Mouse (Mus musculus): ENCODE measurements around the gene Otog. TPM values are rescaled to one million over a fixed set of nuclear protein-coding genes. Genes with fewer than 3 reads are reported as not detected.

Otog gene
- total and polyA plus RNA-seq, 3 experiments, result under 0.01 TPM; not detected in 2

GRCm38 (mm10) chr7:46327896-46328295, 87.1 kb downstream of the Otog start:
- no peaks in the 10 kb centered on the region for H3K36me3 ChIP-seq (replicated peaks in 1 of 2; ENCODE audit: control insufficient read depth in 1 of 2, insufficient read depth in 1 of 2, low read length in 1 of 2)
- no peaks in the 10 kb centered on the region for H3K4me1 ChIP-seq (ENCODE audit: control insufficient read depth in 1 of 2, insufficient read depth in 2 of 2)
- no peak overlapping the region for H3K4me3 ChIP-seq (replicated peaks in 1 of 3; ENCODE audit: low read depth in 2 of 3, low read length in 2 of 3, poor library complexity in 1 of 3)
- dilution Hi-C loops (cut with MboI; ENCODE audit: extremely low pct_ligation_motif_present, extremely low pct_unique_long_range_greater_than_20kb, low sequenced_read_pairs), result no loop called here
- TF ChIP-seq USF2 (conservative IDR thresholded peaks at IDR 0.05; ENCODE audit: low read depth, low read length) (no peak), GABPA (IDR thresholded peaks at IDR 0.05; ENCODE audit: insufficient replicate concordance, low read depth, low read length) (no peak), IRF4 (IDR thresholded peaks at IDR 0.05; ENCODE audit: low read depth, low read length) (no peak), RCOR1 (conservative IDR thresholded peaks at IDR 0.05; ENCODE audit: low read depth, low read length) (no peak)
- DNase-seq (ENCODE audit: extremely low read depth), result no peak
- H3K79me2 ChIP-seq (replicated peaks; ENCODE audit: control insufficient read depth, extremely low read depth, insufficient read depth, poor library complexity, severe bottlenecking), result no peaks in the 10 kb centered on the region
- H3K27ac ChIP-seq (ENCODE audit: insufficient read depth, low read depth), result no peak overlapping the region
- H3K27me3 ChIP-seq (replicated peaks), result peaks cover 67% of the 10 kb centered on the region
- in situ Hi-C loops (cut with MboI; ENCODE audit: low pct_ligation_motif_present, low pct_unique_long_range_greater_than_20kb, low sequenced_read_pairs), result no loop called here
- H3K9me3 ChIP-seq (replicated peaks; ENCODE audit: low read length), result peaks cover 4% of the 10 kb centered on the region
- no peak overlapping the region for H3K4me2 ChIP-seq (ENCODE audit: insufficient read depth, low read depth, poor library complexity, severe bottlenecking)
- H3K9ac ChIP-seq (ENCODE audit: insufficient read depth, low read depth), result no peak overlapping the region

GRCm38 (mm10) chr7:46337397-46337796, 96.6 kb downstream of the Otog start:
- in situ Hi-C loops (cut with MboI; ENCODE audit: low pct_ligation_motif_present, low pct_unique_long_range_greater_than_20kb, low sequenced_read_pairs), result no loop called here
- Histone ChIP-seq H3K36me3 (replicated peaks in 1 of 2; ENCODE audit: control insufficient read depth in 1 of 2, insufficient read depth in 1 of 2, low read length in 1 of 2) (no peaks in the 10 kb centered on the region), H3K9ac (ENCODE audit: insufficient read depth, low read depth) (no peak overlapping the region), H3K4me2 (ENCODE audit: insufficient read depth, low read depth, poor library complexity, severe bottlenecking) (no peak overlapping the region), H3K27me3 (replicated peaks) (peaks cover 89% of the 10 kb centered on the region), H3K9me3 (replicated peaks; ENCODE audit: low read length) (peaks cover 8% of the 10 kb centered on the region), H3K4me3 (replicated peaks in 1 of 3; ENCODE audit: low read depth in 2 of 3, low read length in 2 of 3, poor library complexity in 1 of 3) (no peak overlapping the region), H3K79me2 (replicated peaks; ENCODE audit: control insufficient read depth, extremely low read depth, insufficient read depth, poor library complexity, severe bottlenecking) (no peaks in the 10 kb centered on the region), H3K27ac (ENCODE audit: insufficient read depth, low read depth) (no peak overlapping the region), H3K4me1 (ENCODE audit: control insufficient read depth in 1 of 2, insufficient read depth in 2 of 2) (no peaks in the 10 kb centered on the region)
- peak; percentile 17 for DNase-seq (ENCODE audit: extremely low read depth)
- TF ChIP-seq NRF1 (IDR thresholded peaks at IDR 0.05; ENCODE audit: low read depth, low read length) (no peak), MAFK (IDR thresholded peaks at IDR 0.05; ENCODE audit: insufficient replicate concordance, low read length) (no peak), MAX (IDR thresholded peaks at IDR 0.05; ENCODE audit: low read length) (no peak), CHD2 (IDR thresholded peaks at IDR 0.05; ENCODE audit: low read length) (no peak), USF1 (IDR thresholded peaks at IDR 0.05; ENCODE audit: low read depth, low read length) (no peak), ZMIZ1 (IDR thresholded peaks at IDR 0.05; ENCODE audit: low read depth, low read length) (no peak), MYC (IDR thresholded peaks at IDR 0.05; ENCODE audit: low read depth, low read length) (no peak), EP300 (IDR thresholded peaks at IDR 0.05; ENCODE audit: low read length) (no peak), CTCF (conservative IDR thresholded peaks at IDR 0.05 in 1 of 2, IDR thresholded peaks at IDR 0.05 in 1 of 2; ENCODE audit: low read depth in 2 of 2, low read length in 2 of 2) (no peak), BHLHE40 (IDR thresholded peaks at IDR 0.05; ENCODE audit: low read depth, low read length) (no peak), UBTF (IDR thresholded peaks at IDR 0.05; ENCODE audit: low read depth, low read length) (no peak), MAZ (IDR thresholded peaks at IDR 0.05; ENCODE audit: low read depth, low read length) (no peak), USF2 (conservative IDR thresholded peaks at IDR 0.05; ENCODE audit: low read depth, low read length) (no peak), TCF12 (IDR thresholded peaks at IDR 0.05; ENCODE audit: low read depth, low read length) (no peak), POLR2AphosphoS2 (IDR thresholded peaks at IDR 0.05; ENCODE audit: low read depth, low read length) (no peak), RAD21 (IDR thresholded peaks at IDR 0.05; ENCODE audit: low read depth, low read length) (no peak)
- dilution Hi-C loops (cut with MboI; ENCODE audit: extremely low pct_ligation_motif_present, extremely low pct_unique_long_range_greater_than_20kb, low sequenced_read_pairs), result no loop called here

All from CH12.LX (cell line).